21 mouse cellular contexts compared by ENCODE assay signal in the genomic region with DNA sequence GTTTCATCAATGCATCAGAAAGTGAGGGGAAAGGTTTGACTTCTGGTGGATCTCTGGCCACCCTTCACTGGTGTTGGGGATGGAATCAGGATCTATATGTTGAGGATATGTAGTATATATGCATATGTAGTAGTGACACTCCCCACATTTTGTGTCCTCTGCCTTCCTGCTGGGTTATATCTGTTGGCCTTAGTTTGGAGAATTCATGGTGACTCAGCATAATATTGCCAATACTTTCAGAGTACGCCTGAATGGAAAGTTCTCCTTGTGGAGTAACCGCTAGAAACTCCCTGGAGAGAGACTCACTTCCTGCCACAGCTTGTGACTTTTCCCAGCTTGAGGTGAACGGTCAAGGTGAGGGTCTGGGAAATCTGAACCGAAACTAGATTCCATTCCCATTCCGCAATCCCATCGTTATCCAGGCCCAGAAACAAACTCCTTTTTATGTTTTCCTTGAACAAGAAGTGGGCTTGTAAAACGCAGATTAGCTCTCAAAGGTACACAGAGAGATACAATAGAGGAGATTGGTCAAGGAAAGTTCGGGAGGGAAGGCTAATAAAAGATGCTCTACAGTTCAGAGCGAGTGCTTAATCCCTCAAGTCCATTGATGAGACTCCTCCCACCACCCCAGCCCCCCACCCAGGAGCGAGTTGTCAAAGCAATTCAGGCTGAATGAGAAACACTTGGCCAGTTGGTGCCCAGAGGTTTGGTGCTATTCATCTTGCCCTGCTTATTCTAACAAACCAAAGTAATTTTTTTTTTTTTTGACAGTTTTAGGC. TPM values are rescaled to one million over a fixed set of nuclear protein-coding genes. Genes with fewer than 3 reads are reported as not detected.
DNase-seq lines count a peak whose midpoint lies in the region; ATAC-seq and TF ChIP-seq lines count a peak whose summit lies in the region.
"Had no signal": no experiment of that assay in that cellular context is flagged by ENCODE, and none has a peak within 500 bp of the region (broad histone marks: within the 10 kb centered on the region; RNA-seq: fewer than 3 reads in every experiment).

No protein-coding gene starts in this region.

- no peak overlapping the region for H3K4me3 ChIP-seq in embryonic fibroblast, embryonic 13.5 days (ENCODE audit: insufficient read depth, low read length)
- no peak overlapping the region for H3K4me3 ChIP-seq in midbrain, embryonic 14.5 days (replicated peaks; ENCODE audit: low read depth, low read length)
- H3K4me3 ChIP-seq: erythroblast, embryonic 14.5 days; heart, embryonic 12.5 days; kidney, embryonic 15.5 days had no signal

- TF ChIP-seq POLR2A in embryonic fibroblast, embryonic 13.5 days (IDR thresholded peaks at IDR 0.05; ENCODE audit: low read depth, low read length) = no peak

- TF ChIP-seq CTCF in embryonic fibroblast, embryonic 13.5 days (IDR thresholded peaks at IDR 0.05; ENCODE audit: borderline replicate concordance, insufficient read depth, low read length) = no peak

- 0 out of 2 replicates have a peak overlapping the region, but pooled peaks have one; percentile 32 for H3K27ac ChIP-seq in embryonic fibroblast, embryonic 13.5 days (ENCODE audit: insufficient read depth, low read length)
- H3K27ac ChIP-seq in midbrain, embryonic 14.5 days (replicated peaks; ENCODE audit: low read depth, low read length) = no peak overlapping the region
- H3K27ac ChIP-seq: hindbrain, embryonic 14.5 days; kidney, embryonic 15.5 days had no signal

- peak overlapping the region; percentile 18; the same call in 1 of the 2 replicates for H3K4me2 ChIP-seq in midbrain, embryonic 14.5 days (ENCODE audit: low read length)
- H3K4me2 ChIP-seq: heart, embryonic 12.5 days; hindbrain, embryonic 14.5 days; kidney, embryonic 15.5 days had no signal

- 17% methylated on average over 10 of the region's 10 CpGs for WGBS in midbrain, embryonic 14.5 days

- H3K9me3 ChIP-seq in midbrain, embryonic 14.5 days (ENCODE audit: control insufficient read depth, low read length) = no peaks in the 10 kb centered on the region
- H3K9me3 ChIP-seq: heart, embryonic 12.5 days; kidney, embryonic 15.5 days had no signal

- no peaks in the 10 kb centered on the region for H3K4me1 ChIP-seq in embryonic fibroblast, embryonic 13.5 days (ENCODE audit: control insufficient read depth, insufficient read depth, low read length)
- no peaks in the 10 kb centered on the region for H3K4me1 ChIP-seq in midbrain, embryonic 14.5 days (ENCODE audit: control insufficient read depth, insufficient read depth, low read length)
- H3K4me1 ChIP-seq: heart, embryonic 12.5 days had no signal

- H3K36me3 ChIP-seq in midbrain, embryonic 14.5 days (ENCODE audit: control insufficient read depth, insufficient read depth, low read length) = no peaks in the 10 kb centered on the region
- H3K36me3 ChIP-seq: heart, embryonic 12.5 days; kidney, embryonic 15.5 days had no signal

- H3K27me3 ChIP-seq in midbrain, embryonic 14.5 days (ENCODE audit: control insufficient read depth, insufficient read depth, low read length) = no peaks in the 10 kb centered on the region
- H3K27me3 ChIP-seq: heart, embryonic 12.5 days; kidney, embryonic 15.5 days had no signal

- ATAC-seq in midbrain, embryonic 14.5 days (ENCODE audit: low FRiP score, low TSS enrichment) = peak; percentile 43; the same call in 1 of the 2 replicates

- H3K9ac ChIP-seq in midbrain, embryonic 14.5 days (replicated peaks; ENCODE audit: low read length) = no peak overlapping the region
- H3K9ac ChIP-seq: heart, embryonic 12.5 days; hindbrain, embryonic 14.5 days; kidney, embryonic 15.5 days had no signal

- DNase-seq in adrenal gland, postnatal 14 days = peak; percentile 12
- DNase-seq in adrenal gland, postnatal 4 days (ENCODE audit: low spot score in 2 of 2) = no peak
- DNase-seq in lung, postnatal 36 days = peak; percentile 2
- DNase-seq in lung, postnatal 4 days = no peak
- peak; percentile 32 for DNase-seq in midbrain, embryonic 14.5 days
- DNase-seq in kidney, adult 18-20 months = no peak
- DNase-seq in MN1 (ENCODE audit: low spot score) = no peak
- DNase-seq: right cerebral cortex, postnatal 14 days; thymus, postnatal 14 days had no signal

RNA-seq across cellular contexts. Expression of a gene that starts 7.0 kb away (rescaled TPM):
- total RNA-seq in adrenal gland, postnatal 14 days (2021) = not detected in 2 replicates
- total RNA-seq in adrenal gland, postnatal 4 days (2021) = not detected
- polyA plus RNA-seq in embryonic fibroblast, embryonic 13.5 days (2011; ENCODE audit: insufficient read length, low read depth, missing spikeins) = not detected in 2 replicates
- not detected in 2 replicates for polyA plus RNA-seq in midbrain, embryonic 14.5 days (2014; fragmentation: Nextera tagmentation; extraction: Ambion mirVana)
- total RNA-seq: adrenal gland, adult 18-20 months; common myeloid progenitor, adult 5-6 weeks; gastrocnemius, adult 18-20 months; left cerebral cortex, postnatal 25 days; MEL; neutrophil, adult 5-6 weeks had no signal
- polyA plus RNA-seq: erythroblast, embryonic 14.5 days; heart, embryonic 12.5 days; hindbrain, embryonic 14.5 days; kidney, embryonic 15.5 days; liver, embryonic 16.5 days had no signal

RNA-seq across cellular contexts. Expression of a gene that starts 30.7 kb away (rescaled TPM):
- not detected in 2 replicates for total RNA-seq in adrenal gland, postnatal 14 days (2021)
- total RNA-seq in adrenal gland, postnatal 4 days (2021) = 1 to 10 TPM in 1 of 2 experiments, not detected in 1; 1.4 TPM
- polyA plus RNA-seq in embryonic fibroblast, embryonic 13.5 days (2011; ENCODE audit: insufficient read length, low read depth, missing spikeins) = 0.72 TPM in 1 of 2 replicates, not detected in the other
- 0.93 and 1.1 TPM in 2 replicates for polyA plus RNA-seq in midbrain, embryonic 14.5 days (2014; fragmentation: Nextera tagmentation; extraction: Ambion mirVana)
- total RNA-seq: adrenal gland, adult 18-20 months; common myeloid progenitor, adult 5-6 weeks; gastrocnemius, adult 18-20 months; left cerebral cortex, postnatal 25 days; MEL; neutrophil, adult 5-6 weeks had no signal
- polyA plus RNA-seq: erythroblast, embryonic 14.5 days had no signal

RNA-seq across cellular contexts. Expression of a gene that starts 49.5 kb away (rescaled TPM):
- not detected in 2 replicates for total RNA-seq in adrenal gland, postnatal 14 days (2021)
- not detected for total RNA-seq in adrenal gland, postnatal 4 days (2021)
- polyA plus RNA-seq in embryonic fibroblast, embryonic 13.5 days (2011; ENCODE audit: insufficient read length, low read depth, missing spikeins) = not detected in 2 replicates
- polyA plus RNA-seq in midbrain, embryonic 14.5 days (2014; fragmentation: Nextera tagmentation; extraction: Ambion mirVana) = not detected in 2 replicates
- total RNA-seq: adrenal gland, adult 18-20 months; common myeloid progenitor, adult 5-6 weeks; gastrocnemius, adult 18-20 months; left cerebral cortex, postnatal 25 days; MEL; neutrophil, adult 5-6 weeks had no signal
- polyA plus RNA-seq: liver, embryonic 16.5 days had no signal

RNA-seq across cellular contexts. Expression of a gene that starts 49.6 kb away (rescaled TPM):
- total RNA-seq in adrenal gland, postnatal 14 days (2021) = not detected in 2 replicates
- not detected for total RNA-seq in adrenal gland, postnatal 4 days (2021)
- polyA plus RNA-seq in embryonic fibroblast, embryonic 13.5 days (2011; ENCODE audit: insufficient read length, low read depth, missing spikeins) = not detected in 2 replicates
- polyA plus RNA-seq in midbrain, embryonic 14.5 days (2014; fragmentation: Nextera tagmentation; extraction: Ambion mirVana) = not detected in 2 replicates
- total RNA-seq: adrenal gland, adult 18-20 months; common myeloid progenitor, adult 5-6 weeks; gastrocnemius, adult 18-20 months; left cerebral cortex, postnatal 25 days; MEL; neutrophil, adult 5-6 weeks had no signal
- polyA plus RNA-seq: erythroblast, embryonic 14.5 days; liver, embryonic 16.5 days had no signal

Comparison
In these comparisons a context has a peak if more than half of its experiments do, and no peak if none do; other contexts are left out.
1. DNase-seq: peak in adrenal gland, postnatal 14 days (single experiment), lung, postnatal 36 days (single experiment) and midbrain, embryonic 14.5 days (single experiment); none in adrenal gland, postnatal 4 days (0 of 2), lung, postnatal 4 days (0 of 2), kidney, adult 18-20 months (single experiment) and MN1 (single experiment).